Mouse (Mus musculus) T-helper 17 cell (primary cell): Measurements from ENCODE around the gene Bag6.

Source experiments
- in situ Hi-C, 2 experiments: fragments of 300-600 bp; cut with MboI, MseI; formaldehyde crosslinking; loops; 1 replicate in 1 of 2; 2 replicates in 1 of 2; pipeline ENCODE4 v1.15.1; 2025; ENCODE audit warnings: high pct_unique_total_duplicates in 2 of 2

Bag6 gene

GRCm38 (mm10) chr17:35194844-35195630 is 60.1 kb downstream of the Bag6 start:
- in situ Hi-C loops, result no loop called here

GRCm38 (mm10) chr17:35195631-35196320 is 60.8 kb downstream of the Bag6 start:
- in situ Hi-C loops, result no loop called here

GRCm38 (mm10) chr17:35196321-35196641 is 61.3 kb downstream of the Bag6 start:
- in situ Hi-C loops, result no loop called here
